Mouse (Mus musculus) forebrain, embryonic 12.5 days (tissue): Measurements from ENCODE around the gene 9030025P20Rik. TPM values are rescaled to one million over a fixed set of nuclear protein-coding genes. Genes with fewer than 3 reads are reported as not detected.
"Not testable (repeated sequence)": the region's sequence is repeated elsewhere in the genome, so short reads cannot be mapped to it uniquely, and the experiment has no call there.

Source experiments
- ATAC-seq: fragments of 200-750 bp; cut with Nextera tagmentation; 2 replicates; pipeline ENCODE4 v1.8.0; 2017; ENCODE audit warnings: moderate TSS enrichment; ENCODE audit not compliant: low FRiP score
- H3K27ac ChIP-seq: fragments of 300-500 bp; sonication (generic); 2 replicates; pipeline ENCODE4 v1.5.1; 2016; ENCODE audit warnings: mild to moderate bottlenecking
- H3K27me3 ChIP-seq: fragments of 300-500 bp; sonication (generic); 2 replicates; pipeline ENCODE4 v1.6.1; 2016; ENCODE audit warnings: mild to moderate bottlenecking
- H3K36me3 ChIP-seq: fragments of 300-500 bp; sonication (generic); replicated peaks from 2 replicates; pipeline ENCODE4 v1.6.1; 2016; ENCODE audit warnings: mild to moderate bottlenecking
- H3K4me1 ChIP-seq: fragments of 300-500 bp; sonication (generic); 2 replicates; pipeline ENCODE4 v1.6.1; 2016
- H3K4me2 ChIP-seq: fragments of 300-500 bp; sonication (generic); 2 replicates; pipeline ENCODE4 v1.6.1; 2016; ENCODE audit warnings: mild to moderate bottlenecking, moderate library complexity
- H3K4me3 ChIP-seq: fragments of 300-500 bp; sonication (generic); replicated peaks from 2 replicates; pipeline ENCODE4 v1.5.1; 2016; ENCODE audit warnings: mild to moderate bottlenecking
- H3K9ac ChIP-seq: fragments of 300-500 bp; sonication (generic); 2 replicates; pipeline ENCODE4 v1.6.1; 2016; ENCODE audit warnings: mild to moderate bottlenecking
- H3K9me3 ChIP-seq: fragments of 300-500 bp; sonication (generic); 2 replicates; pipeline ENCODE4 v1.6.1; 2016
- WGBS: fragments of 180-500 bp; shearing (Covaris S2); methylation state at CpG from one replicate; pipeline ENCODE4 v1.1.7; 2016; 5-methylcytosine and 5-hydroxymethylcytosine counted together
- polyA plus RNA-seq: library from polyadenylated mRNA; unstranded; fragments of >200 nt; fragmentation: Nextera tagmentation; extraction: Ambion mirVana; gene quantifications from 2 replicates; pipeline ENCODE4 v1.2.1, GENCODE M21; 2016

9030025P20Rik gene
- polyA plus RNA-seq, result 15.0 and 16.2 TPM in 2 replicates

- ATAC-seq, result peak; percentile 98
- H3K4me2 ChIP-seq, H3K9me3 ChIP-seq, H3K9ac ChIP-seq, H3K4me1 ChIP-seq, H3K27ac ChIP-seq, H3K36me3 ChIP-seq, H3K27me3 ChIP-seq: not testable (repeated sequence)
- no CpG with 5 or more reads among the region's 60 CpGs for WGBS
- 0 out of 2 replicates have a peak within 1 kb of the TSS, but pooled peaks have one; percentile 19 for H3K4me3 ChIP-seq
Measured at GRCm38 (mm10) chr17:14978362-14979038, at the start of gene 9030025P20Rik, which contains the start of gene Gm3417. TSS of gene 9030025P20Rik (plus strand) at chr17:14978468. TSS of gene Gm3417 (minus strand) at chr17:14978790.

- H3K4me2 ChIP-seq, result no peak overlapping the region
- 64% methylated on average over 5 of the region's 5 CpGs for WGBS
Measured at GRCm38 (mm10) chr17:14928631-14929030, 49.6 kb upstream of the 9030025P20Rik start.

GRCm38 (mm10) chr17:14930697-14931096 is 47.6 kb upstream of the 9030025P20Rik start:
- Histone ChIP-seq H3K4me1 (no peaks in the 10 kb centered on the region), H3K9me3 (no peaks in the 10 kb centered on the region), H3K27ac (no peak overlapping the region), H3K4me2 (no peak overlapping the region), H3K27me3 (no peaks in the 10 kb centered on the region), H3K36me3 (no peaks in the 10 kb centered on the region), H3K4me3 (no peak overlapping the region), H3K9ac (no peak overlapping the region)
- 87% methylated on average over 7 of the region's 7 CpGs for WGBS
- ATAC-seq, result no peak

More at GRCm38 (mm10) chr17:14928631-14929030, 49.6 kb upstream of the 9030025P20Rik start:
- H3K27ac ChIP-seq, result no peak overlapping the region
- no peak overlapping the region for H3K4me3 ChIP-seq
- ATAC-seq, result no peak
- H3K4me1 ChIP-seq, result no peaks in the 10 kb centered on the region
- no peaks in the 10 kb centered on the region for H3K27me3 ChIP-seq
- no peaks in the 10 kb centered on the region for H3K9me3 ChIP-seq
- no peaks in the 10 kb centered on the region for H3K36me3 ChIP-seq
- H3K9ac ChIP-seq, result no peak overlapping the region

GRCm38 (mm10) chr17:14931469-14931868 is 46.8 kb upstream of the 9030025P20Rik start:
- Histone ChIP-seq H3K9ac (no peak overlapping the region), H3K27ac (no peak overlapping the region), H3K4me1 (no peaks in the 10 kb centered on the region), H3K27me3 (no peaks in the 10 kb centered on the region), H3K36me3 (no peaks in the 10 kb centered on the region), H3K4me2 (no peak overlapping the region), H3K9me3 (no peaks in the 10 kb centered on the region), H3K4me3 (no peak overlapping the region)
- WGBS, result 83% methylated on average over 5 of the region's 5 CpGs
- no peak for ATAC-seq

- not testable (repeated sequence) for H3K9ac ChIP-seq, H3K9me3 ChIP-seq, ATAC-seq, H3K4me3 ChIP-seq, H3K27me3 ChIP-seq, H3K36me3 ChIP-seq, H3K4me2 ChIP-seq, H3K4me1 ChIP-seq, H3K27ac ChIP-seq
- WGBS, result 88% methylated on average over 14 of the region's 14 CpGs
Measured at GRCm38 (mm10) chr17:14935280-14935679, 43.0 kb upstream of the 9030025P20Rik start.

- H3K4me3 ChIP-seq, result no peak overlapping the region
- no peaks in the 10 kb centered on the region for H3K36me3 ChIP-seq
- no peaks in the 10 kb centered on the region for H3K9me3 ChIP-seq
- no peak for ATAC-seq
- H3K9ac ChIP-seq, result no peak overlapping the region
- H3K4me1 ChIP-seq, result no peaks in the 10 kb centered on the region
- 70% methylated on average over 5 of the region's 5 CpGs for WGBS
- no peak overlapping the region for H3K27ac ChIP-seq
- no peaks in the 10 kb centered on the region for H3K27me3 ChIP-seq
- no peak overlapping the region for H3K4me2 ChIP-seq
Measured at GRCm38 (mm10) chr17:14935841-14936605, 42.2 kb upstream of the 9030025P20Rik start.

GRCm38 (mm10) chr17:14942181-14942580 is 36.1 kb upstream of the 9030025P20Rik start:
- Histone ChIP-seq H3K9ac (peak overlapping the region; percentile 91), H3K4me1 (peaks cover 22% of the 10 kb centered on the region), H3K4me2 (peak overlapping the region; percentile 94), H3K4me3 (peak overlapping the region; percentile 85)
- not testable (repeated sequence) for H3K36me3 ChIP-seq, ATAC-seq, H3K27me3 ChIP-seq, H3K27ac ChIP-seq, H3K9me3 ChIP-seq
- WGBS, result 60% methylated on average over 6 of the region's 6 CpGs

- peaks cover 22% of the 10 kb centered on the region for H3K4me1 ChIP-seq
- H3K27me3 ChIP-seq, result no peaks in the 10 kb centered on the region
- peak within 1 kb of the TSS; percentile 94 for H3K4me2 ChIP-seq
- under 1% methylated on average over 53 of the region's 54 CpGs for WGBS
- peak within 1 kb of the TSS; percentile 61; the same call in 1 of the 2 replicates for H3K27ac ChIP-seq
- H3K9ac ChIP-seq, result peak within 1 kb of the TSS; percentile 91
- ATAC-seq, result peak; percentile 99
- peaks cover 9% of the 10 kb centered on the region for H3K36me3 ChIP-seq
- H3K9me3 ChIP-seq, result no peaks in the 10 kb centered on the region
- H3K4me3 ChIP-seq, result peak within 1 kb of the TSS; percentile 85
Measured at GRCm38 (mm10) chr17:14943009-14943728, 35.1 kb upstream of the 9030025P20Rik start, which contains the start of the genes Wdr27 and 1600012H06Rik. TSS of gene Wdr27 (minus strand) at chr17:14943158. TSS of gene 1600012H06Rik (plus strand) at chr17:14943184.

GRCm38 (mm10) chr17:14943729-14944059 is 34.6 kb upstream of the 9030025P20Rik start:
- WGBS, result 15% methylated on average over 16 of the region's 16 CpGs
- H3K9me3 ChIP-seq, result no peaks in the 10 kb centered on the region
- H3K27ac ChIP-seq, result peak overlapping the region; percentile 58; the same call in 1 of the 2 replicates
- peak overlapping the region; percentile 94 for H3K4me2 ChIP-seq
- H3K4me3 ChIP-seq, result peak overlapping the region; percentile 85
- H3K4me1 ChIP-seq, result peaks cover 22% of the 10 kb centered on the region
- H3K27me3 ChIP-seq, result no peaks in the 10 kb centered on the region
- ATAC-seq, result no peak; the same call in 1 of the 2 replicates
- H3K36me3 ChIP-seq, result peaks cover 14% of the 10 kb centered on the region
- peak overlapping the region; percentile 91 for H3K9ac ChIP-seq

- H3K4me1 ChIP-seq, result peaks cover 22% of the 10 kb centered on the region
- H3K9me3 ChIP-seq, result no peaks in the 10 kb centered on the region
- no peak for ATAC-seq
- H3K27ac ChIP-seq, result no peak overlapping the region
- peaks cover 19% of the 10 kb centered on the region for H3K36me3 ChIP-seq
- no peak overlapping the region for H3K4me3 ChIP-seq
- 86% methylated on average over 1 of the region's 1 CpGs for WGBS
- H3K4me2 ChIP-seq, result peak overlapping the region; percentile 94; the same call in 1 of the 2 replicates
- H3K27me3 ChIP-seq, result no peaks in the 10 kb centered on the region
- no peak overlapping the region for H3K9ac ChIP-seq
Measured at GRCm38 (mm10) chr17:14944551-14944950, 33.7 kb upstream of the 9030025P20Rik start.

- H3K36me3 ChIP-seq, result peaks cover 47% of the 10 kb centered on the region
- H3K4me2 ChIP-seq, result no peak overlapping the region
- no peak overlapping the region for H3K4me3 ChIP-seq
- H3K4me1 ChIP-seq, result peaks cover 8% of the 10 kb centered on the region
- H3K27me3 ChIP-seq, result no peaks in the 10 kb centered on the region
- H3K9me3 ChIP-seq, result no peaks in the 10 kb centered on the region
- no peak for ATAC-seq
- no peak overlapping the region for H3K9ac ChIP-seq
- 89% methylated on average over 7 of the region's 7 CpGs for WGBS
- H3K27ac ChIP-seq, result no peak overlapping the region
Measured at GRCm38 (mm10) chr17:14949161-14949827, 29.0 kb upstream of the 9030025P20Rik start.
